Mouse (Mus musculus): ENCODE results near the gene Gm3138. TPM values are rescaled to one million over a fixed set of nuclear protein-coding genes. Genes with fewer than 3 reads are reported as not detected.
"Not testable (repeated sequence)": the region's sequence is repeated elsewhere in the genome, so short reads cannot be mapped to it uniquely, and the experiment has no call there.

Gene Gm3138
- not detected for total RNA-seq (2021)
- long read RNA-seq, experiment 1: 0 reads
- long read RNA-seq, experiment 2: 0 reads

- not testable (repeated sequence) for DNase-seq (ENCODE audit: low spot score in 2 of 2)
Measured at GRCm38 (mm10) chr14:4249331-4249730, at the start of gene Gm3138. Gm3138 (plus strand) TSS chr14:4249631.

- not testable (repeated sequence) for DNase-seq (ENCODE audit: low spot score in 2 of 2)
Measured at GRCm38 (mm10) chr14:4269238-4269950, 20.0 kb downstream of the Gm3138 start.

GRCm38 (mm10) chr14:4279828-4280227 is 30.4 kb downstream of the Gm3138 start:
- not testable (repeated sequence) for DNase-seq (ENCODE audit: low spot score in 2 of 2)

Other genes with a start within 250 kb of the Gm3138 start
- gene Gm5796, start 225.7 kb upstream of the Gm3138 start, total RNA-seq (2021): 1 to 10 TPM; 1.4 to 1.6 TPM
- gene Gm3115, start 165.5 kb upstream of the Gm3138 start, total RNA-seq (2021): not detected
- 1 to 10 TPM in 1 of 2 experiments, under 1 TPM in 1; 0.37 to 1.9 TPM for gene Gm8108, start 139.1 kb upstream of the Gm3138 start, total RNA-seq (2021)
- not detected for gene Gm3127, start 84.6 kb upstream of the Gm3138 start, total RNA-seq (2021)
- not detected for gene Gm2974, start 67.1 kb upstream of the Gm3138 start, total RNA-seq (2021)
- not detected for gene Gm3149, start 67.7 kb downstream of the Gm3138 start, total RNA-seq (2021)
- gene 2610042L04Rik, start 85.1 kb downstream of the Gm3138 start, total RNA-seq (2021): under 1 TPM; 0.34 TPM
- not detected for gene Gm3159, start 147.9 kb downstream of the Gm3138 start, total RNA-seq (2021)
- not detected for gene Gm3164, start 165.8 kb downstream of the Gm3138 start, total RNA-seq (2021)
- gene Gm3173, start 181.4 kb downstream of the Gm3138 start, total RNA-seq (2021): not detected
- gene Gm3182, start 232.1 kb downstream of the Gm3138 start, total RNA-seq (2021): not detected